Mouse (Mus musculus): Measurements from ENCODE around the gene 2210016L21Rik.

GRCm38 (mm10) chr5:114921551-114922365 lies 20.2 kb upstream of the 2210016L21Rik start:
- TF ChIP-seq CTCF (IDR thresholded peaks at IDR 0.05; ENCODE audit: insufficient read depth, low read length): no peak
- TF ChIP-seq POLR2A (IDR thresholded peaks at IDR 0.05; ENCODE audit: borderline replicate concordance, extremely low read depth, low read depth, low read length): no peak

All from lung, adult 2 months (tissue).